Mouse (Mus musculus) stomach, embryonic 14.5 days (tissue): ENCODE data around the gene Tph2. TPM values are rescaled to one million over a fixed set of nuclear protein-coding genes. Genes with fewer than 3 reads are reported as not detected.

ENCODE experiments used
- ATAC-seq: fragments of 200-750 bp; cut with Nextera tagmentation; 2 replicates; pipeline ENCODE4 v1.8.0; 2017; ENCODE audit warnings: low read depth, moderate TSS enrichment; ENCODE audit not compliant: insufficient number of reproducible peaks, insufficient read depth, low FRiP score
- H3K27ac ChIP-seq: fragments of 300-500 bp; sonication (generic); 2 replicates; pipeline ENCODE4 v1.5.1; 2014; ENCODE audit warnings: mild to moderate bottlenecking, low read length, moderate library complexity, mixed read lengths
- H3K27me3 ChIP-seq: fragments of 300-500 bp; sonication (generic); 2 replicates; pipeline ENCODE4 v1.6.1; 2014; ENCODE audit warnings: low read length, control low read depth, mixed read lengths; ENCODE audit not compliant: control insufficient read depth, insufficient read depth
- H3K36me3 ChIP-seq: fragments of 300-500 bp; sonication (generic); 2 replicates; pipeline ENCODE4 v1.6.1; 2014; ENCODE audit warnings: mild to moderate bottlenecking, control low read depth, low read length, moderate library complexity, mixed read lengths; ENCODE audit not compliant: control insufficient read depth, insufficient read depth
- H3K4me1 ChIP-seq: fragments of 300-500 bp; sonication (generic); 2 replicates; pipeline ENCODE4 v1.6.1; 2014; ENCODE audit warnings: low read length, control low read depth, mixed read lengths; ENCODE audit not compliant: control insufficient read depth, insufficient read depth
- H3K4me2 ChIP-seq: fragments of 300-500 bp; sonication (generic); replicated peaks from 2 replicates; pipeline ENCODE4 v1.6.1; 2014; ENCODE audit warnings: low read depth, low read length, control low read depth
- H3K4me3 ChIP-seq: fragments of 300-500 bp; sonication (generic); 2 replicates; pipeline ENCODE4 v1.5.1; 2014; ENCODE audit warnings: low read depth, low read length, control low read depth
- H3K9ac ChIP-seq: fragments of 300-500 bp; sonication (generic); replicated peaks from 2 replicates; pipeline ENCODE4 v1.6.1; 2014; ENCODE audit warnings: low read depth, mild to moderate bottlenecking, control low read depth, low read length, moderate library complexity, mixed read lengths
- H3K9me3 ChIP-seq: fragments of 300-500 bp; sonication (generic); 2 replicates; pipeline ENCODE4 v1.6.1; 2016; ENCODE audit warnings: low read depth, low read length, control low read depth; ENCODE audit not compliant: control insufficient read depth
- WGBS: fragments of 180-500 bp; shearing (Covaris S2); extraction: QIAGEN DNeasy Blood & Tissue Kit; methylation state at CpG from one replicate; pipeline ENCODE4 v1.1.7; 2014; 5-methylcytosine and 5-hydroxymethylcytosine counted together
- polyA plus RNA-seq: library from polyadenylated mRNA; unstranded; fragments of >200 nt; fragmentation: Nextera tagmentation; extraction: Ambion mirVana; gene quantifications from 2 replicates; pipeline ENCODE4 v1.2.1, GENCODE M21; 2014

The Tph2 gene
- polyA plus RNA-seq, 1 experiment from 2014 or later: not detected

DNA sequence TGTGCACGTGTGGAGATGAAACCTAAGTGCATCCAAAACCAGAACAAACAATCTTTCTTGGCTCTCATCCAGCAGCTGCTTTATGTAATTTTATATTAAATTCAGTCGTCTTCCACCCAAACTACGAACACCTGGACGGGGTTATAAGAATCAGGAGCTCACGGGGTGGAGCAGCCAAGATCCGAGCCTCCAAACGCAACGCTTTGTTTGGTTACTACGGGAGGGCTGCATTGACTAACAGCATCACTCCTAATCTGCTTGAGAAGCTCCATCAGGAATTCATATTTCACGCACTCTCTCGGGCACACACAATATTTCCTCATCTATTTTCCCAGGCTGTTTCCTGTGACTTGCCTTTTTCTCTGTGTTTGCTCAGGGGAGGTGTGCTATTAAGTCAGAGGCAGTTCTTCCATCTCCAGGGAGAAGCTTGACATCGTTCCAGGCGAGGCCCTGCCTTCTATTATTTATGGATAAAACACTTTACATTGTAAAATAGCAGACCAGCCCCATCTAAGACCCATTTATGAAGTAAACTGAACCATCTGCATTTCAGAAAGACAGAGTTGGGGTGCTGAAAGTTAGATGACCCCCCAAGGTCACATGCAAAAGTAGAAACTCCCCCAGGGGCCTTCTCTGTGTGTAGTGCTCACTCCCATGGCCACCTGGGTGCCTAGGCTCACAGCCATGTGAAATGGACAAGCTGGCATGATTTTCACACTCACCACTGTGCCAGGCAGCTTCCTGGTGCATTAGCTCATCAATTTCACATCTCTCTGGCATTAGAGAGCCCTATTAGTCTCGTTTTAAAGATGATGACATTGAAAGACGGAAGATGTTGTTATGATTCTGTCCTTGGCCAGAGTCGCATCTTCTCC lies 76.9 kb downstream of the Tph2 start:
- no peak for ATAC-seq
- Histone ChIP-seq H3K4me3 (no peak overlapping the region), H3K9ac (no peak overlapping the region), H3K9me3 (no peaks in the 10 kb centered on the region), H3K4me1 (no peaks in the 10 kb centered on the region), H3K36me3 (no peaks in the 10 kb centered on the region), H3K4me2 (no peak overlapping the region), H3K27ac (no peak overlapping the region), H3K27me3 (no peaks in the 10 kb centered on the region)
- 52% methylated on average over 16 of the region's 16 CpGs for WGBS

GRCm38 (mm10) chr10:115104175-115104574 lies 80.6 kb downstream of the Tph2 start:
- Histone ChIP-seq H3K27ac (no peak overlapping the region), H3K9ac (no peak overlapping the region), H3K4me1 (no peaks in the 10 kb centered on the region), H3K4me2 (no peak overlapping the region), H3K27me3 (no peaks in the 10 kb centered on the region), H3K9me3 (no peaks in the 10 kb centered on the region), H3K4me3 (no peak overlapping the region), H3K36me3 (no peaks in the 10 kb centered on the region)
- WGBS: 73% methylated on average over 8 of the region's 8 CpGs
- ATAC-seq: no peak

DNA sequence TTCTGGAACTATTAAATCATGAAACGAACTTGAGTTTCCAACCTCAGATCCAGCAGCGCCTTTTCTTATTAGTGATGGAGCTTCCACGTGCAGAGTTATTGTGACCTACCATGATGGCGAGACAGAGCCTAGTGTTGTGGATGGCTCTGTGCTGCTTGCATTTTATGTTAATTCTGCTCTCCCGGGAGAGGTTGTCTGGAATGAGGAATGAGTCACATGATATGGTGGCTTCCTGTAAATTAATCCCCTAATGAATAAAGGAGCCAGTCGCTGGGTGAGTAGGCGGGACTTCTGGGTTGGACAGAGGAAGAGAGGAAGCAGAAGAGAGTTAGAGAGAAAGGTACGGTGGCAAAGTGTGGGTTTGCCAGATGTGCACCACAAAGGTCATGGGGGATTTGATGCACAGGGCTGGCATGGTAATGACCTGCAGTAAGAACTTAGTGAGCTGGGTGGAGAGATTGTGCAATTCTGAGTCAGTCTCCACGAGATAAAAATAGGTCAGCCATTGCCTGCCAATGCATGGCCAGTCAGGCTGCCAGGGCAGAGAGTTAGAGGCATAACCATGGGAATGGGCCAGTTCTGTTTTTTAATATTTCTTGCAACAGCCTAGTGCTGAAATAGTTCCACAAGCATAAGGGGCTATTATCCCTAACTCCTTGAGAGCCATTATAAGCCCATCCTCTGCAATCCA lies 84.8 kb downstream of the Tph2 start:
- no peak overlapping the region for H3K4me2 ChIP-seq
- H3K36me3 ChIP-seq: no peaks in the 10 kb centered on the region
- H3K9ac ChIP-seq: no peak overlapping the region
- H3K4me1 ChIP-seq: no peaks in the 10 kb centered on the region
- no peak overlapping the region for H3K27ac ChIP-seq
- no peak for ATAC-seq
- H3K27me3 ChIP-seq: no peaks in the 10 kb centered on the region
- no peak overlapping the region for H3K4me3 ChIP-seq
- no peaks in the 10 kb centered on the region for H3K9me3 ChIP-seq
- WGBS: 75% methylated on average over 9 of the region's 9 CpGs

DNA sequence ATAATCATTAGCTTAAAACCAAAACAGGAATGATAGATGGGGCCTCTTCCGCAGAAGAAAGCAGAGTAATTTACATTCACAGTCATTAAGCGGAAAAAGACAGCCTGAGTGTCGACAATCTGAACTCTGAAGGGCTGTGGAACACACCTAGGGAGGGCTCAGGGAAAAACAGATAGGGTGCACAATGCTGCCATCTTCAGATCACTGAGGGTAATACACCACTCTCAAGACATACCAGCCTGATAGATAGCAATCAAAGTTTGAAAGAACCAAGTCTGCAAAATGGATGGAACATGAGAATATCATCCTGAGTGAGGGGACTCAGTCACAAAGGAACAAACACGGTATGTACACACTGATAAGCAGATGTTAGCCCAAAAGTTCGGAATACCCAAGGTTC lies 87.7 kb downstream of the Tph2 start:
- H3K9me3 ChIP-seq: no peaks in the 10 kb centered on the region
- no peak overlapping the region for H3K4me3 ChIP-seq
- H3K9ac ChIP-seq: no peak overlapping the region
- no peaks in the 10 kb centered on the region for H3K4me1 ChIP-seq
- H3K36me3 ChIP-seq: no peaks in the 10 kb centered on the region
- 18% methylated on average over 5 of the region's 5 CpGs for WGBS
- no peaks in the 10 kb centered on the region for H3K27me3 ChIP-seq
- no peak overlapping the region for H3K4me2 ChIP-seq
- no peak for ATAC-seq
- no peak overlapping the region for H3K27ac ChIP-seq

- Histone ChIP-seq H3K9ac (no peak overlapping the region), H3K4me2 (no peak overlapping the region), H3K9me3 (no peaks in the 10 kb centered on the region), H3K4me3 (no peak overlapping the region), H3K4me1 (no peaks in the 10 kb centered on the region), H3K36me3 (no peaks in the 10 kb centered on the region), H3K27ac (no peak overlapping the region), H3K27me3 (no peaks in the 10 kb centered on the region)
- 38% methylated on average over 1 of the region's 1 CpGs for WGBS
- peak; percentile 51; the same call in 1 of the 2 replicates for ATAC-seq
Observed at GRCm38 (mm10) chr10:115096191-115096590, 88.6 kb downstream of the Tph2 start.

DNA sequence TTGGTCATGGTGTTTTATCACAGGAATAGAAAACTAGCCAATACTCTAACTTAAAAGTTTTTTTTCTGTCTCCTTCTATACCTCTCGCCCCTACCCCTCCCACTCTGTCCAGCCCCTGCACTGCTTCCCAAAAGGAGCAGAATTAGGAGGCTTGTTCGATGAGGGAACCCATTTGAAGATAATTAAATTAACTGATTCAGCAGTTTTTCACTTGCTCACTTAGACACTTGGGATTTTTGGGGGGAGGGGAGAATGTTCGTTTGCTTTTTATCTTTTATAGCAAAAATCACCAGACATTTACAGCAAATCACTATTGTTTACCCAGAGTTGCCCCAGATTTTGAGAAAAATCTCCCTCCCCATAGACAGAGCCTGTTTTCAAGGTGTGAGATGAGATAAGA lies 106.6 kb downstream of the Tph2 start:
- WGBS: 68% methylated on average over 3 of the region's 3 CpGs

GRCm38 (mm10) chr10:115069123-115069911 lies 115.5 kb downstream of the Tph2 start:
- H3K36me3 ChIP-seq: no peaks in the 10 kb centered on the region
- no peak overlapping the region for H3K4me2 ChIP-seq
- no peaks in the 10 kb centered on the region for H3K9me3 ChIP-seq
- H3K4me1 ChIP-seq: no peaks in the 10 kb centered on the region
- H3K4me3 ChIP-seq: no peak overlapping the region
- H3K27ac ChIP-seq: no peak overlapping the region
- H3K27me3 ChIP-seq: no peaks in the 10 kb centered on the region
- WGBS: 85% methylated on average over 8 of the region's 8 CpGs
- H3K9ac ChIP-seq: no peak overlapping the region
- ATAC-seq: no peak

More for the DNA sequence above, 106.6 kb downstream of the Tph2 start:
- Histone ChIP-seq H3K9ac (no peak overlapping the region), H3K4me1 (no peaks in the 10 kb centered on the region), H3K36me3 (no peaks in the 10 kb centered on the region), H3K4me3 (no peak overlapping the region), H3K4me2 (no peak overlapping the region), H3K27ac (no peak overlapping the region), H3K27me3 (no peaks in the 10 kb centered on the region), H3K9me3 (no peaks in the 10 kb centered on the region)
- ATAC-seq: no peak

DNA sequence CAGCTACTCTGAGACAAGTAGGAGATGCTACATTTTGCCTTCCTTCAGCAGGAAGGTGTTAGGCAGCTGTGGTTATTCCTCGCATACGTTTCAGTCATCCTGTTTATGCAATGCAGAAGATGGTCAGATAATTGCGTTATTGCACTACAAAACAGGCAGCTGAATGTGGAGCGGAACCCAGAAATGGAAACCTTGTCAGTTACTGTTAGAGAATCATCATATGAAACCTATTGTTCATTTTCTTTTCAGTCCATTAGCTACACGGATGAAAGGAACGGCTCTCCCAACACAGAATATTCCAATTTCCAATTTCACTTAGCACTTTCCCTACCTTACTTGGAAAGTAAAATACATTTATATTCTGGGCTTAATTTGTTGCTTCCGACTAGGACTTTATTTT lies 120.9 kb downstream of the Tph2 start:
- no peak overlapping the region for H3K4me3 ChIP-seq
- H3K9ac ChIP-seq: no peak overlapping the region
- H3K27ac ChIP-seq: no peak overlapping the region
- no peak for ATAC-seq
- no peaks in the 10 kb centered on the region for H3K27me3 ChIP-seq
- no peaks in the 10 kb centered on the region for H3K9me3 ChIP-seq
- H3K4me2 ChIP-seq: no peak overlapping the region
- no peaks in the 10 kb centered on the region for H3K4me1 ChIP-seq
- no peaks in the 10 kb centered on the region for H3K36me3 ChIP-seq
- 68% methylated on average over 7 of the region's 7 CpGs for WGBS
